Comparison of ENCODE assay signal across 11 mouse cellular contexts in genomic region chr3:21427408-21428031, GRCm38 (mm10).
DNase-seq lines count a peak whose midpoint lies in the region; ATAC-seq and TF ChIP-seq lines count a peak whose summit lies in the region.
"Had no signal": no experiment of that assay in that cellular context is flagged by ENCODE, and none has a peak within 500 bp of the region (broad histone marks: within the 10 kb centered on the region; RNA-seq: fewer than 3 reads in every experiment).

No protein-coding gene starts in this region.

- H3K9me3 ChIP-seq in embryonic facial prominence, embryonic 11.5 days (replicated peaks; ENCODE audit: control insufficient read depth, low read length), result no peaks in the 10 kb centered on the region
- H3K9me3 ChIP-seq in embryonic facial prominence, embryonic 10.5 days, result no peaks in the 10 kb centered on the region
- H3K9me3 ChIP-seq in kidney, postnatal 0 days (replicated peaks; ENCODE audit: low read length), result no peaks in the 10 kb centered on the region
- H3K9me3 ChIP-seq in stomach, embryonic 16.5 days (replicated peaks; ENCODE audit: control insufficient read depth, low read length), result no peaks in the 10 kb centered on the region
- H3K9me3 ChIP-seq in stomach, postnatal 0 days (ENCODE audit: control insufficient read depth, low read length), result no peaks in the 10 kb centered on the region

- WGBS in embryonic facial prominence, embryonic 11.5 days, result 40% methylated on average over 6 of the region's 6 CpGs
- 48% methylated on average over 6 of the region's 6 CpGs for WGBS in embryonic facial prominence, embryonic 10.5 days
- 51% methylated on average over 6 of the region's 6 CpGs for WGBS in kidney, postnatal 0 days
- WGBS in stomach, embryonic 16.5 days, result 37% methylated on average over 6 of the region's 6 CpGs
- 49% methylated on average over 6 of the region's 6 CpGs for WGBS in stomach, postnatal 0 days
- WGBS in thymus, adult 2 months, result 91% methylated on average over 6 of the region's 6 CpGs

- H3K4me3 ChIP-seq in embryonic facial prominence, embryonic 11.5 days (ENCODE audit: low read depth, low read length), result no peak overlapping the region
- no peak overlapping the region for H3K4me3 ChIP-seq in embryonic facial prominence, embryonic 10.5 days
- H3K4me3 ChIP-seq in kidney, postnatal 0 days (replicated peaks; ENCODE audit: low read depth, low read length), result no peak overlapping the region
- H3K4me3 ChIP-seq in stomach, embryonic 16.5 days (replicated peaks; ENCODE audit: low read length), result no peak overlapping the region
- H3K4me3 ChIP-seq in stomach, postnatal 0 days (ENCODE audit: low read depth, low read length), result no peak overlapping the region
- no peak overlapping the region for H3K4me3 ChIP-seq in thymus, adult 2 months (ENCODE audit: control insufficient read depth, insufficient read depth, low read length)
- H3K4me3 ChIP-seq: erythroblast, embryonic 14.5 days had no signal

- no peaks in the 10 kb centered on the region for H3K27me3 ChIP-seq in embryonic facial prominence, embryonic 11.5 days (ENCODE audit: control insufficient read depth, insufficient read depth, low read length)
- H3K27me3 ChIP-seq in embryonic facial prominence, embryonic 10.5 days (replicated peaks; ENCODE audit: low read depth, poor library complexity, severe bottlenecking), result no peaks in the 10 kb centered on the region
- H3K27me3 ChIP-seq in kidney, postnatal 0 days (ENCODE audit: insufficient read depth, low read length), result no peaks in the 10 kb centered on the region
- H3K27me3 ChIP-seq in stomach, embryonic 16.5 days (ENCODE audit: control insufficient read depth, insufficient read depth, low read length), result no peaks in the 10 kb centered on the region
- no peaks in the 10 kb centered on the region for H3K27me3 ChIP-seq in stomach, postnatal 0 days (ENCODE audit: control insufficient read depth, insufficient read depth, low read length)
- H3K27me3 ChIP-seq in thymus, adult 2 months (ENCODE audit: control insufficient read depth, insufficient read depth, low read length), result no peaks in the 10 kb centered on the region
- H3K27me3 ChIP-seq: Patski had no signal

- TF ChIP-seq POLR2A in thymus, adult 2 months (IDR thresholded peaks at IDR 0.05; ENCODE audit: control insufficient read depth, extremely low read depth, insufficient read depth, low read length, poor library complexity), result no peak

- TF ChIP-seq CTCF in kidney, postnatal 0 days (IDR thresholded peaks at IDR 0.05; ENCODE audit: low read depth), result no peak
- TF ChIP-seq CTCF in stomach, postnatal 0 days (IDR thresholded peaks at IDR 0.05; ENCODE audit: low read depth), result no peak
- TF ChIP-seq CTCF in thymus, adult 2 months (IDR thresholded peaks at IDR 0.05; ENCODE audit: borderline replicate concordance, control insufficient read depth, extremely low read depth, insufficient read depth, low read length, poor library complexity), result no peak

- H3K9ac ChIP-seq in embryonic facial prominence, embryonic 11.5 days (replicated peaks; ENCODE audit: low read length), result no peak overlapping the region
- H3K9ac ChIP-seq in kidney, postnatal 0 days (ENCODE audit: low read depth, low read length), result no peak overlapping the region
- H3K9ac ChIP-seq in stomach, embryonic 16.5 days (ENCODE audit: low read length), result no peak overlapping the region
- no peak overlapping the region for H3K9ac ChIP-seq in stomach, postnatal 0 days (ENCODE audit: low read length)

- H3K36me3 ChIP-seq in embryonic facial prominence, embryonic 11.5 days (replicated peaks; ENCODE audit: control insufficient read depth, insufficient read depth, low read depth, low read length), result no peaks in the 10 kb centered on the region
- H3K36me3 ChIP-seq in embryonic facial prominence, embryonic 10.5 days (replicated peaks), result no peaks in the 10 kb centered on the region
- H3K36me3 ChIP-seq in kidney, postnatal 0 days (ENCODE audit: insufficient read depth, low read length), result no peaks in the 10 kb centered on the region
- no peaks in the 10 kb centered on the region for H3K36me3 ChIP-seq in stomach, embryonic 16.5 days (ENCODE audit: control insufficient read depth, insufficient read depth, low read length)
- H3K36me3 ChIP-seq in stomach, postnatal 0 days (ENCODE audit: control insufficient read depth, insufficient read depth, low read length), result no peaks in the 10 kb centered on the region
- no peaks in the 10 kb centered on the region for H3K36me3 ChIP-seq in thymus, adult 2 months (ENCODE audit: control insufficient read depth, insufficient read depth, low read length)

- H3K4me1 ChIP-seq in embryonic facial prominence, embryonic 11.5 days (ENCODE audit: control insufficient read depth, insufficient read depth, low read length), result no peaks in the 10 kb centered on the region
- peaks cover 4% of the 10 kb centered on the region; the same call in 1 of the 2 replicates for H3K4me1 ChIP-seq in embryonic facial prominence, embryonic 10.5 days
- H3K4me1 ChIP-seq in kidney, postnatal 0 days (replicated peaks; ENCODE audit: insufficient read depth, low read length), result no peaks in the 10 kb centered on the region
- H3K4me1 ChIP-seq in stomach, embryonic 16.5 days (ENCODE audit: control insufficient read depth, insufficient read depth, low read length), result no peaks in the 10 kb centered on the region
- no peaks in the 10 kb centered on the region for H3K4me1 ChIP-seq in stomach, postnatal 0 days (replicated peaks; ENCODE audit: control insufficient read depth, insufficient read depth)
- H3K4me1 ChIP-seq in thymus, adult 2 months (replicated peaks; ENCODE audit: control insufficient read depth, insufficient read depth, low read length), result no peaks in the 10 kb centered on the region

- no peak for ATAC-seq in embryonic facial prominence, embryonic 11.5 days (replicated peaks; ENCODE audit: insufficient number of reproducible peaks, low FRiP score, low TSS enrichment, low read depth)
- ATAC-seq in kidney, postnatal 0 days (replicated peaks; ENCODE audit: low FRiP score, low read depth), result no peak
- ATAC-seq in stomach, embryonic 16.5 days (ENCODE audit: insufficient read depth, low FRiP score), result no peak
- no peak for ATAC-seq in stomach, postnatal 0 days (ENCODE audit: low FRiP score, low TSS enrichment)
- ATAC-seq: Patski had no signal

- H3K27ac ChIP-seq in embryonic facial prominence, embryonic 11.5 days (replicated peaks; ENCODE audit: low read depth, low read length), result no peak overlapping the region
- H3K27ac ChIP-seq in embryonic facial prominence, embryonic 10.5 days (replicated peaks), result no peak overlapping the region
- H3K27ac ChIP-seq in kidney, postnatal 0 days, result no peak overlapping the region
- peak overlapping the region; percentile 41 for H3K27ac ChIP-seq in stomach, embryonic 16.5 days (ENCODE audit: low read length)
- H3K27ac ChIP-seq in stomach, postnatal 0 days (replicated peaks), result no peak overlapping the region
- no peak overlapping the region for H3K27ac ChIP-seq in thymus, adult 2 months (ENCODE audit: control insufficient read depth, insufficient read depth, low read length)

- no peak for TF ChIP-seq EP300 in stomach, postnatal 0 days (optimal IDR thresholded peaks at IDR 0.05)

- DNase-seq in embryonic facial prominence, embryonic 11.5 days (ENCODE audit: low spot score), result peak; percentile 20
- DNase-seq in embryonic facial prominence, embryonic 10.5 days (ENCODE audit: low spot score), result no peak
- peak; percentile 57 for DNase-seq in kidney, postnatal 0 days (ENCODE audit: low spot score)
- no peak for DNase-seq in kidney, adult 11 months
- DNase-seq in stomach, postnatal 0 days (ENCODE audit: low spot score), result no peak
- DNase-seq in telencephalon, adult 2 months (ENCODE audit: low read depth, low spot score), result peak; percentile 31
- no peak for DNase-seq in thymus, adult 2 months
- DNase-seq: B cell, adult 2 months had no signal

- no peak overlapping the region for H3K4me2 ChIP-seq in embryonic facial prominence, embryonic 11.5 days (ENCODE audit: low read depth, low read length)
- no peak overlapping the region for H3K4me2 ChIP-seq in kidney, postnatal 0 days (ENCODE audit: low read length)
- H3K4me2 ChIP-seq in stomach, embryonic 16.5 days (ENCODE audit: low read depth, low read length), result no peak overlapping the region
- no peak overlapping the region for H3K4me2 ChIP-seq in stomach, postnatal 0 days (replicated peaks; ENCODE audit: low read depth)

Comparison
In these comparisons a context has a peak if more than half of its experiments do, and no peak if none do; other contexts are left out.
1. DNase-seq: peak in embryonic facial prominence, embryonic 11.5 days (single experiment), kidney, postnatal 0 days (single experiment) and telencephalon, adult 2 months (single experiment); none in embryonic facial prominence, embryonic 10.5 days (single experiment), kidney, adult 11 months (single experiment), stomach, postnatal 0 days (single experiment) and thymus, adult 2 months (single experiment).